11 mouse cellular contexts compared by ENCODE assay signal in the genomic region with DNA sequence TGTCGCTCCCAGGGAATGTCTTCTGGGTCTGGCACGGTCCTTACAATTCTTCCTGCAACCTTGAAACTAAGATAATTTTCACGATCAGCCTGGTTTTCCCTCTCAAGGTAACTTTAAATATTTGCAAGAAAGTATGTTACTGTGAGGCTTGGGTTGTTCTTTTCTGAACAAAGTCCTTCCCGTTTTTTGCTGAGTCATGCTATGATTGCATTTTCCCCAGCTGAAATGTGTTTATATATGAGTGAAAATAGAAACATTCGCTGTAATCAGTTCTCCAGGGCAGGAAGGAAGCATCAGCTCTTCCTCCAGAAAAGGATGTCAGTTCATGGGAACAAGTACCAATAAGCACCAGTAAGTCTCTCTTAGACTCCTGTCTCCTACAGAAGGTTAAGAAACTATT. TPM values are rescaled to one million over a fixed set of nuclear protein-coding genes. Genes with fewer than 3 reads are reported as not detected.
DNase-seq lines count a peak whose midpoint lies in the region; ATAC-seq and TF ChIP-seq lines count a peak whose summit lies in the region.
"Had no signal": no experiment of that assay in that cellular context is flagged by ENCODE, and none has a peak within 500 bp of the region (broad histone marks: within the 10 kb centered on the region; RNA-seq: fewer than 3 reads in every experiment).

No protein-coding gene starts in this region.

- peaks cover 13% of the 10 kb centered on the region; the same call in 1 of the 2 replicates for H3K27me3 ChIP-seq in lung, postnatal 0 days (replicated peaks; ENCODE audit: insufficient read depth, low read length)
- H3K27me3 ChIP-seq in intestine, embryonic 16.5 days (replicated peaks; ENCODE audit: control insufficient read depth, insufficient read depth, low read length), result no peaks in the 10 kb centered on the region
- no peaks in the 10 kb centered on the region for H3K27me3 ChIP-seq in stomach, embryonic 15.5 days (replicated peaks)

- DNase-seq in frontal cortex, postnatal 10 days (ENCODE audit: low spot score in 2 of 2), result no peak
- DNase-seq in lung, postnatal 0 days (ENCODE audit: low spot score), result peak; percentile 55
- DNase-seq in lung, postnatal 4 days, result no peak
- no peak for DNase-seq in c-Kit-positive CD71-positive TER-119-positive erythroid progenitor cells, embryonic 14.5 days (ENCODE audit: low spot score)
- DNase-seq in gastrocnemius, postnatal 4 days (ENCODE audit: low spot score in 2 of 2), result no peak
- DNase-seq: adrenal gland, postnatal 25 days; gastrocnemius, postnatal 36 days; layer of hippocampus, postnatal 36 days had no signal

- no peak overlapping the region for H3K9ac ChIP-seq in lung, postnatal 0 days (replicated peaks; ENCODE audit: low read depth)
- H3K9ac ChIP-seq in intestine, embryonic 16.5 days (ENCODE audit: low read depth, low read length), result no peak overlapping the region
- no peak overlapping the region for H3K9ac ChIP-seq in stomach, embryonic 15.5 days

- ATAC-seq in frontal cortex, adult (ENCODE audit: low TSS enrichment), result peak; percentile 44; the same call in 1 of the 2 replicates
- ATAC-seq in lung, postnatal 0 days, result peak; percentile 62
- peak; percentile 65 for ATAC-seq in intestine, embryonic 16.5 days
- ATAC-seq in stomach, embryonic 15.5 days (ENCODE audit: insufficient read depth, low FRiP score, low read depth), result no peak

- H3K4me1 ChIP-seq in lung, postnatal 0 days (ENCODE audit: insufficient read depth, low read depth, low read length), result peaks cover 7% of the 10 kb centered on the region; the same call in 1 of the 2 replicates
- peaks cover 14% of the 10 kb centered on the region for H3K4me1 ChIP-seq in intestine, embryonic 16.5 days (ENCODE audit: control insufficient read depth, insufficient read depth, low read length)
- peaks cover 10% of the 10 kb centered on the region for H3K4me1 ChIP-seq in stomach, embryonic 15.5 days

- H3K27ac ChIP-seq in lung, postnatal 0 days (ENCODE audit: low read length), result 0 out of 2 replicates have a peak overlapping the region, but pooled peaks have one; percentile 1
- H3K27ac ChIP-seq in intestine, embryonic 16.5 days (ENCODE audit: low read length), result peak overlapping the region; percentile 38
- peak overlapping the region; percentile 18; the same call in 1 of the 2 replicates for H3K27ac ChIP-seq in stomach, embryonic 15.5 days

- H3K36me3 ChIP-seq in lung, postnatal 0 days (ENCODE audit: insufficient read depth, low read length), result no peaks in the 10 kb centered on the region
- H3K36me3 ChIP-seq in intestine, embryonic 16.5 days (ENCODE audit: control insufficient read depth, insufficient read depth, low read length), result no peaks in the 10 kb centered on the region
- H3K36me3 ChIP-seq in stomach, embryonic 15.5 days, result no peaks in the 10 kb centered on the region

- no peak overlapping the region for H3K4me3 ChIP-seq in lung, postnatal 0 days (ENCODE audit: low read depth, low read length)
- no peak overlapping the region for H3K4me3 ChIP-seq in intestine, embryonic 16.5 days (ENCODE audit: low read length)
- no peak overlapping the region for H3K4me3 ChIP-seq in stomach, embryonic 15.5 days (replicated peaks)

- TF ChIP-seq CTCF in lung, postnatal 0 days (IDR thresholded peaks at IDR 0.05), result no peak

- 17% methylated on average over 5 of the region's 5 CpGs for WGBS in lung, postnatal 0 days
- WGBS in intestine, embryonic 16.5 days, result 25% methylated on average over 5 of the region's 5 CpGs
- WGBS in stomach, embryonic 15.5 days, result 27% methylated on average over 5 of the region's 5 CpGs

- no peaks in the 10 kb centered on the region for H3K9me3 ChIP-seq in lung, postnatal 0 days (ENCODE audit: low read length)
- H3K9me3 ChIP-seq in intestine, embryonic 16.5 days (ENCODE audit: control insufficient read depth, low read length), result 0 out of 2 replicates have a peak, but pooled peaks cover 4% of the 10 kb centered on the region
- no peaks in the 10 kb centered on the region for H3K9me3 ChIP-seq in stomach, embryonic 15.5 days

- H3K4me2 ChIP-seq in lung, postnatal 0 days (replicated peaks; ENCODE audit: low read depth, low read length), result 0 out of 2 replicates have a peak overlapping the region, but pooled peaks have one; percentile 27
- no peak overlapping the region for H3K4me2 ChIP-seq in intestine, embryonic 16.5 days (ENCODE audit: low read depth, low read length)
- no peak overlapping the region for H3K4me2 ChIP-seq in stomach, embryonic 15.5 days

- TF ChIP-seq EP300 in lung, postnatal 0 days (IDR thresholded peaks at IDR 0.05), result peak; percentile 73

RNA-seq across cellular contexts. Expression of a gene that starts 29.7 kb away (rescaled TPM):
- polyA plus RNA-seq in lung, postnatal 0 days (2015; fragmentation: Nextera tagmentation; extraction: Ambion mirVana), result not detected in 2 replicates
- not detected in 2 replicates for polyA plus RNA-seq in intestine, embryonic 16.5 days (2015; fragmentation: Nextera tagmentation; extraction: Ambion mirVana)
- not detected in 2 replicates for polyA plus RNA-seq in stomach, embryonic 15.5 days (2015; fragmentation: Nextera tagmentation; extraction: Ambion mirVana)
- total RNA-seq in gastrocnemius, postnatal 4 days (2021), result not detected
- total RNA-seq: adrenal gland, postnatal 25 days; gastrocnemius, postnatal 36 days; layer of hippocampus, postnatal 36 days had no signal
